Mouse (Mus musculus) large intestine, adult 2 months (tissue): ENCODE data around the gene Foxp4. TPM values are rescaled to one million over a fixed set of nuclear protein-coding genes. Genes with fewer than 3 reads are reported as not detected.

Experiments
- DNase-seq: peaks from one replicate; pipeline ENCODE4 v3.0.0-alpha.2; 2012; ENCODE audit warnings: low read depth, low spot score
- WGBS: fragments of 180-500 bp; shearing (Covaris S2); methylation state at CpG from one replicate; pipeline ENCODE4 v1.1.7; 2018; 5-methylcytosine and 5-hydroxymethylcytosine counted together
- polyA plus RNA-seq: library from polyadenylated mRNA; depleted of rRNA; stranded (reverse); fragments of >200 nt; gene quantifications from 2 replicates; pipeline ENCODE4 v1.2.3, GENCODE M21; 2012

Foxp4 gene
- polyA plus RNA-seq, 1 experiment, result 46.2 TPM

DNA sequence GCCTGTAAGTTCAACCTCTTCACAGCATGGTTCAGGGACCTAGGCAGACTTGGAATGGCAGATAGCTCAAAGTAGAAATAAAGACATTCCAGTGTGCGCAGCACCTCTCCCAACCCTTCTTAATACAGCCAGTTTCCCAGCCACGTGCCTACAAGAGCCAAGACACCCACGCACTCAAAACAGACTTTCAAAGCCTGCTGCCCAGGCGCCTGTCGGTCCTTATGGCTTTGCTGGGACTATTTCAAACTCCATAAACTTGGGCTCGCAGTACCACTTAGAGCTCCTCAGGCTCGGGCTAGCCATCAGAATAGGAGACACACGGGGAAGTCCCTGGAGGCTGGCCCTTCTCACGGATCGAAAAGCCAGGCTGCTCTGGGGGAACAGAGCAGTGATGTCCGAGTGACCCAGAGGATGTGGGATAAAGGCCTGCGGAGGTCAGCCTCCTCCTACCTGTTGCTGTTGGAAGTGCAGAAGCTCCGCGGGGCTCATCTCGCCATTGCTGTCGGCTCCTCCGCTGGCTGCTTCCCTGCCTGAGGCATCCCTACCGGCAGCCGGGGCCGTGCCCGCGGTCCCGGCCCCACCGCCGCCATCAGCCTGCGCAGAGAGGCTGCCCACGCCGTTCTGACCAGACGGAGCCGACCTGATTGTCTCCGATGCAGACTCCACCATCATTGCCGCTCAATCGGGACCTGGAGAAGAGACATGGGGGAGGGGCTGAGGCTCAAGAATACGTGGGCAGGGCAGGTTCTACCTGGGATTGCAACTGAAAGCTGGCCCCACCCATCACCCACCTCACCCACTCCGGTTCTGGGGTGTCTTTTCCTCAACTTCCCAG lies 20.4 kb downstream of the Foxp4 start:
- no peak for DNase-seq
- 77% methylated on average over 35 of the region's 35 CpGs for WGBS

DNA sequence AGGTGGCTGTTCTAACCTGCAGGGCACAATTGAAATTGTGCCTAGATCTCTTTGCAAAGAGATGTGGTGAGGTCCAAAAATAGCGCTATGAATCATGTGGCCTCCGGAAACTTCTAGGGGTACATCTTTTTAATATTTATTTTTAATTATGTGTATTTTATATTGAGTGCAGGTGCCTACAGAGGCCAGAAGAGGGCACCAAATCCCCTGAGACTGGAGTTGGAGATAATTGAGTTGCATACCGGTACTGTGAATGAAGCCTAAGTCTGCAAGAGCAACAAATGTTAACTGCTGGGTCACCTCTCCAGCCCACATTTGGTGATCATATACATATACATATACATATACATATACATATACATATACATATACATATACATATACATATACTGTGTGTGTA lies 22.7 kb downstream of the Foxp4 start:
- DNase-seq, result no peak
- 68% methylated on average over 3 of the region's 3 CpGs for WGBS

DNA sequence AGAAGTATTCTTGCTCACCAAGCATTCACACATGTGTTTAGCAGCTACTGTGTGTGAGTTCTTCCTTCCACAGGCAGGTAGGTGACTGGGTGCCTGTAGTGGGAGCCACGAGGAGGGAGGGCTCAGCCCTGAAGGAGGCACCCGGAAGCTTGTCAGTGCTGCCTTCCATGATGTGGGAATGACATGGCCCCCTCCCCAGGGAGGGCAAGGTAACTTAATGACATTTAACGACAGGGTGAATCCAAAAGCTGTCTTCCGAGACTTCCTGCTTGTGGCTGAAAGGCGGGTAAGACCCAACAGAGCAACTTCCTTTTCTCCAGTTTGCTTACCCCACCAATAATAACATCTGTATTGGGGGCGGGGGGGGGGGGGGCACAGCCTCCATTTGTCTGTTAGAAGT lies 23.7 kb downstream of the Foxp4 start:
- WGBS, result 56% methylated on average over 6 of the region's 6 CpGs
- DNase-seq, result no peak

DNA sequence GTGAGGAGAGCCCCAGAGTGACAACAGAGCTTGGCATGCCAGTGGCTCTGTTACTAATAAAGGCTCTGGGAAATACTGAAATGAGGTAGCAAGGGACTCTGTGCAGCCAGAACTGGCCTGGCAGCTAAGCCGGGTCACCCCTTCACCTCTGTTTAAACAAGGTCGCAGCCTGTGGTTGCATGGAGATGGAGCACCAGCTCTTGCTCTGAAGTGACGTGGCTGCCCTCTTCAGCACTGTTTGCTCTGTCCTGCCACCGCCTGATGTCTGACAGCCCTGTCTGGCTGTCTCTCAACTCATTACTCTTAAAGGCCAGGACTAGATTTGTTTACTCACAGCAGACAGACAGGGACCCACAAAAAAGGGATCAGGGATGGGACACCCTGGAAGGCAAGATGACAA lies 25.3 kb downstream of the Foxp4 start:
- no peak for DNase-seq
- 56% methylated on average over 4 of the region's 4 CpGs for WGBS

DNA sequence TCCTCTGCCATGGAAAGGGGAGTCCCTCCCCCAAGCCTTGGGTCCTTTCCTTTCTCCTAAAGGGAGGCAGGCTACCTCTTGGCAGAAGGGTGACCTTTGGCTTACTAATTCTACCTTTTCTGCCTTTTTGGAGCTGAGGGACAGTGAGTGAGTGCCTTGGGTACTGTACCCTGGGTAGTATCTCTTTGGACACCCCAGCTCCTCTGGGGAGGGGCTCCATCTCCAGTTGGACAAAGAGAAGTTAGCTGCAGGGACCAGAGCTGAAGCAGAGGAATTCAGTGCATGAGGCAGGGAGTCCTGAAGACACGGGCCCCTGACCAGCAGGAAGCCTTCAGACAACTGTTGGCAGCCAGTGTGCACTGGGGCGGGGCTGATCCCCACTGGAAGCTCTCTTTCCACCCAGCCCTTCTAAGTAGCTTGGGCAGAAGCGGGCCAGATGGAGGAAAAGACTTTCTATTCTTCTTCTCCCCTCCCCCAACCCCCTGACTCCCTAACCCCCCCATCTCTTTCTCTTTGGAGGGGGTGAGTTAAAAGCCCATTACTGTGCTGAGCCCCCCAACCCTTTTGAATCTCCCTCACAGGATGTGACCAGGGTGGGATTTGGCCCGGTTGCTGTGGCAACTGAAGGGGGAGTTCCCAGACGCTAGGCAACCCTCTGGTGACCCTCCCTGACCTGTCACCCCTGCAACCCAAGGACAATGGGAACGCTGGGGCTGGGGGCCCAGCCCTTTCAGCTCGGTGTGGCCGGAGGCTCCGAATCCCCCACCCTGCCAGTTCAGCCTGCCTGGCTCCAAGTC lies 26.3 kb downstream of the Foxp4 start:
- 44% methylated on average over 9 of the region's 9 CpGs for WGBS
- DNase-seq, result no peak

DNA sequence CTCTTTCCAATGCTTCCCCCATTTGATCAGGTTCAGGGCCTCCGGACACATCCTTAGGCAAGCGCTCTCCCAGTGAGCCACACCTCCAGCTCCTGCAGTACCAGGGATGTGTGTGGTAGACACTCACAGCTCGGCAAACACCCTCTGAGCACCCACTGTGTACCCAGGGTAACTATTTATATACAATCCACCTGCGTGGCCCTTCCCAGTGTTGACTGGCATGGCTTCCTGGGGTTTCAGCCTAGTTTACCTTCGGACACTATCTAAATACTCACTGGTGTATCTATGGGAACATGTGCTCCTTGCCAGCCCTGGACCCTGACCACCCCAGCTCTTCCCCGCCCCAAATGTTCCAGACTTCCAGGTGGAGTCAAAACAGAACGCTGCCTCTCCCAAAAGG lies 34.7 kb downstream of the Foxp4 start:
- no peak for DNase-seq
- WGBS, result 39% methylated on average over 7 of the region's 7 CpGs

DNA sequence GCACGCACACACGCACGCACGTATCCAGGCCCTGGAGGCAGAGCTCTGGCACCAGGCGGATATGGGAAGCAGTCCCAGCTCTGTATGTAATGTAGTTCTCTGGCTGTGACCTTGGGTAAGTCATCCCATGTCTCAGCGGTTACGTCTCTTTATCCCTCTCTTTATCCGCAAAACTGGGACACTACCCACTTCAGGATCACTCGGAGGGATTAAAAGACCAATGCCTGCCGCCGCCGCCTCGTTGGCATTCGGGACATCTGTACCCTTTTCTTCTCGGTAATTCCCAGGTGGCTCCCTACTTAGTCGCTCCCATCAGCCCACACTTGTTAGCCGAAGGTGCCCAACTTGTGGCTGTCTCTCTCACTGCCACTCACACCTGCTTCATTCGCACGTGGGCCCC lies 35.2 kb downstream of the Foxp4 start:
- no peak for DNase-seq
- WGBS, result 78% methylated on average over 19 of the region's 19 CpGs

DNA sequence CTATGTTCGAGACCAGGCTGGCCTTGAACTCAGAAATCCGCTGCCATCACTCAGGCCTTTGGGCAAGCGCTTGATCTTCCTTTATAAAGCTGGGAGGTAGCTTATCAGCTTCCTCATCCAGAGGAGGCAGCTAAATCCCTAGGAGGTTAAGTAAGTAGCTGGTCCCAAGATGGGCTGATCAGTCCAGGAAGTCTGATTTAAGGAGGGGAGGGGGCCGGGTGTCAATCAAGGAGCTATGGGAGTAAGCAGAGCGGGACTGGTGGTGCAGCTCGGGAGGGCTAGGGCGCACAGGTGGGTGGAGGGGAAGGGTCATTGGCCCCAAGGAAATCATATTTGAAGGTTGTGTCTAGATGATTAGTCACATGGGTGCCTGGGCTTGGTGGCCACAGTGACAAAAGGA lies 35.8 kb downstream of the Foxp4 start:
- 86% methylated on average over 7 of the region's 7 CpGs for WGBS
- no peak for DNase-seq

DNA sequence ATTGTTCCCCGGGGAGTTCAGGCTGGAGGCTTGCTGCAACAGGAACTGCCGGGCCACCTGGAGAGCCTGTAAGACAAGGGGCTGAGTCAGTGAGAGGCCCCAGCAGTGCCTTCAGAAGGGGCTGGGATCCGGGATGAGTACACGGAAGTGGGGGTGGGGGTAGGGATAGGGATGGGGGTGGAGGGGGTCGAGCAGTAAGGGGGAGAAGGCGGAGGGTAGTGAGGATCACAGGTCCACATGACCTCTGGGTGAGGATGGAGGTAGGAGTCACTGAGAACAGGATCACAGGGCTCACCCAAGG lies 36.3 kb downstream of the Foxp4 start:
- 41% methylated on average over 6 of the region's 6 CpGs for WGBS
- no peak for DNase-seq

DNA sequence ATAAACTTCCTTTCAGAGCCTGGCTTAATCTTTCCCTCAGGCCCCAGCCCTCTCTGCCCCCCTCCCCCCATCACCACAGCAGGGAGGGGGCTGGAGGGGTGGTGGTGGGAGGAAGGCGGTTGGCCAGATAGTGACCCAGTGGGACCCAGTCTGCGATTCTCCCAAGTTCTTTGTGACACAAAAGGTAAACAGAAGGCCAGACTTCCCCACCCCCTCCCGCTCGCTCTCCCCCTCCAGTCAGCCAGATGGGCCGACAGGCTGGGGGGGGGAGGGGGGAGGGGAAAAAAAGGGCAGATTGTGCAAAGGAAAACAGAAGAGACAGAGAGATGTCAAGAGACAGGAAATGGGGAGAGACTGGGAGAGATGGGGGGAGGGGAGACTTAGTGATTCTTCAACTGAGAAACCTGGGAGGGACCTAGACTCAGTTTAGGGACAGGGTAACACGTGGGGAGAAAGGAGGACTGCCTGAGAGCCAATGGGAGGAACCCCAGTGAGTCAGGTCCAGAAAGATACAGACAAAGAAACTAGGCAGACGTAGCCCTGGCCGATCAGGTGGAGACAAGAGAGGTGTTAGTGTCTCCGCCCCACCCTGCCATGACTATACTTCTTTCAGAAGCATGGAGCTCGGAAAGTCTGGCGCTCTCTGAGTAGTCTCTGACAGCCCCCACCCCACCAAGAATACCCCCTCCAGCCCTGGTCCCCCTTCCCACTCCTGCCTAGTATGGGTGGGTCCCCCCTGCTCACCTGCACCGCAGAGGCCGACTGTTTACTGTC lies 36.9 kb downstream of the Foxp4 start:
- WGBS, result 65% methylated on average over 13 of the region's 13 CpGs
- no peak for DNase-seq

DNA sequence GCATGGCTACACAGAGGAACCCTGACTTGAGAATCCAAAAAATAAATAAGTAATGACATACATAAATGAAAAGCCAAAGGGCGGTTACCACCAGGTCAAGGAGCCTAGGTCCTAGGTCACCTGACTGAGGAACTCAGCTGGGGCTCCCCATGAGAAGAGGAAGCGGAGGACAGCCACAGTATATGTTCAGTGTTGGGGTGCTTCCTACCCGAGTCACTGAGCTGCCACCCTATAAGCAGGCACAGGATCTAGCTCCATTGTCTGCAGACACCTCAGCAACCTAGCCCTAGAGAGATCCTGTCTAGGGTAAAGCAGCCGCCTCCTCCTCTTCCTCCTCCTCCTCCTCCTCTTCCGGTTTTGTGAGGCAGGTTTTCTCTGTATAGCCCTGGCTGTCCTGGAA lies 41.3 kb downstream of the Foxp4 start:
- 82% methylated on average over 5 of the region's 5 CpGs for WGBS
- no peak for DNase-seq

DNA sequence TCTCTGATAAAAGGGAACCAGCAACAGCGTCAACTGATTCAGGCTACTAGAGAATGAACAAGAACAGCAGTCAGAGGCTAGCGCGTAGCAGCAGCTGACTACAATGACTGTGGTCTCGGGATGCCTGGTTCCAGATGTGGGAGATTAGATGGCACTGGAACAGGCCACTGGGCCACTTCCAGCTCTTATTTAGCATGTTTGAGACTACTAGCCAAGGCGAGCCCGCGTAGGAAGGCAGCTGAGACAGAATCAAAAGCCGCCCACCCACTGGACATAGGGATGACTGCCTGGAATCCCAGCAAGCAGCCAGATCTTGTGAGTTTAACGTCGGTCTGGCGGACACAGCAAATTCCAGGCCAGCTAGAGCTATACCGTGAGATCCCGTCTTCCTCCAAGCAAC lies 43.1 kb downstream of the Foxp4 start:
- 80% methylated on average over 13 of the region's 13 CpGs for WGBS
- no peak for DNase-seq

DNA sequence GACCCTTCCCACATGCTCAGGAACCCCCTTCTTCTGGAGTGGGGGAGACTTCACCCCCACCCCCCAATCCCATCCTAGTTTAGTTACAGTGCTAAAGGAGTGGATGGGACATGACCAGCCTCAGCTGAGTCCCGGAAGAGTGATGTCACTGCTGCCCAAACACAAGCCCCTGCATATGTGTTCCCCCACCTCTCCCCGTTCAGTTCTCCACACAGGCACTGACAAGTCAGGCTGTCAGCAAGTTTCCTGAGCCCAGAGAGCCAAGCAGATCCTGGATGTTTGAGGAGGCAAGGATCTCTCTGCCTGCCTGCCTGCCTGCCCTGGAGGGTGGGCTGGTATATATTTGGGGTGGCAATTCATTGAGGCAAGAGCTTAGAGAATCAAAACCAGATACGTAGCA lies 45.2 kb downstream of the Foxp4 start:
- DNase-seq, result no peak
- 76% methylated on average over 3 of the region's 3 CpGs for WGBS

DNA sequence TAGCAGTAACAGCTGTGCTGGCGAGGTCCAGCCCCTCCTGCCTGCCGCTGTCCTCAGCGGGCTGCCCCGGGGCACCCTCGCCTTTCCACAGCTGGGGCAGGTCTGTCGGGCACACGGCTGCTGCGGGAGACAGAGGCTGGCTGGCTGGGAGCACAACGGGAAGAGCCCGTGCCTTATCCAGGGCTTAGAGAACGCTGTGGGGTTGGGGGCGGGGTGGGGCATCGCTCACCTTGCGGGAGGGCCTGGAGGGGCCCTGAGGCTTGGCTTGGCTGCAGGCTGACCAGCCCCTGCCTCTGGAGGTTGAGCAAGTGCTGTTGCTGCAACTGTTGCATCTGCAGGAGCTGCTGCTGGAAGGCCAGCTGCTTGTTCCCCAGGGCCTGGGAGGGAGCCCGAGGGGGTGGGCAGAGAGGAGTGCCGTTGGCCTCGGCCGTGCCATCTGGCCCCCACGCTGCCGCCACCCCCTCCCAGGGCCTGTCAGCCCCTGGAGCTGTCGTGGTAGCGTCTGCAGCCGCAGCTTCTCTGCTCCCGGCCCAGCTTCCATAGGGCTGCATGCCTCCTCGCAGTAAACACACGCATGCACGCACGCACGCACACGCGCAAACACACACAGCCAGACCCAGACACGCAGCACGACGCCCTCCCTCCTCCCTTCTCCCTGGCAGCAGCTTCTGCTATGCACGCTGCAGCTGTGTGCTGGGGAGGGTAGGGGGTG lies 45.9 kb downstream of the Foxp4 start:
- 75% methylated on average over 35 of the region's 35 CpGs for WGBS
- no peak for DNase-seq

DNA sequence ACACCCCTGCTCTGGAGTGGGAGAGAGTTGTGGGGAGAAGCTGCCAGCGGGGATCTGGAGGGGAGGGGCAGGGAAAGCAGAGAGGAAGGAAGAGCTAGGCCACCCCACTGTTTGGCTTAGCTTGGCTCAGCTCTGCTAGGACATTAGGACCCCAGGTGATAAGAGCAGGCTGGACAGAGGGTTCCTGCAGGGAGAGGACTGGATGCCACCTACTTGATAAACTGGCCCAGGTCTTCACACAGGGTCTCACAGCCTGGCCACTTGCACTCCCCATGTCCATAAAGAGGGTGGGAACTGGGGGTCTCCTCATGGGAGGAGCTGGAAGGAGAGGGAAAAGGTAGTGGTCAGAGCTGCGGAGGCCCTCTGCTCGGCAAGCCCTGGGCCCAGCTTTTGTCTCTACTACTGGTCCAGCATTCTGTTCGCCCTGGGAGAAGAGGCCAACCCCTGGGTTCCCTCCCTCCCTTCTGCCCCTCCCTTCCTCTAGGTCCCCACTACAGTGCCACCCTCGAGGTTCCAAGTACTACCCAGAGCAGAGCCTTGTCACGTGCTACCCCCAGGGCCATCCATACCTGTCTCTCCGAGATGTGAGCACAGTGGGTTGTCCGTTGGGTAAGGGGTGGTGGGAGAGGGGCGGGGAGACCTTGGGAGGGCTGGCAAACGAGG lies 46.6 kb downstream of the Foxp4 start:
- DNase-seq, result no peak
- 79% methylated on average over 10 of the region's 10 CpGs for WGBS

DNA sequence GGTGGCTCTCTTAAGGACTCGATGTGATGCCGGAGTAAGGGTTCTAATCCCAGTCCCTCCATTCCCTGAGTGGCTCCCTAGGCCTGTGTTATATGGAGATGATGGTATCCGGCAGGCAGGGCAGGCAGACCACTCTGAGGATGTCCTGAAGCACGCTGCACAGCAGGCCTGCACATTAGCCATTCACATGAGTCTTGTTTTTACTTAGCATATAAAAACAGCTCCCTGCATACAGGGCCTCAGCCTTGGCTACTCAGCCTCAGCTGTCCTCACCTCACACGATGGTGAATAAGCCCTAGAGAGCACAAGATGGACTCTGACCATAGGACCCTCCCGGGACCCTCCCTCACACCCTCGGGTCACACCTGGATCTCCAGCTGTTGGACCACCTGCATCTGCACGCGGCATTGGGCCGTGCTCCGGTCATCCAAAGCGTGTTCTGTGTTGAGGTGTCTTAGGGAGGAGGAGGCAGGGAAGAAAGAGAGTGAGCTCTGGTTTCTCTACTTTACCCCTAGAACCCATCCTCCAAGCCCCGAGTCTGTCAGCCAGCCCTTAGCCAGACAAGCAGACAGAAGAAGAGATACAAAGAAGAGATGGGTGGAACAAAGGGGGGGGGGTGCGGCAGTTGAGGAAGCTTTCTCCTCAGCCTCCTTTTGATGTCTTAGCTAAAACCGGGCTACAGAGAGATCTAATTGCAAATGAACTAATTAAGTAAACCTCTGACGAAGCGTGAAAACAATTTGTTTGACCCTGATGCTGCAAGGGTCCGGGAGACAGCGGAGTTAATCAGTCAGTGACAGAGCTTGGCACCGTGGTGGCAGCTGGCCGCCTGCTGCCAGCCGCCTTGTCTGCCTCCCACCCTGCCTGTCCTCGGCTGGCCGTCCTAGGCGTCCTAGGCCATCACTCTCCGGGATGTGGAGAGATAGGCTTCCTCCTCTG lies 47.4 kb downstream of the Foxp4 start:
- 83% methylated on average over 26 of the region's 26 CpGs for WGBS
- DNase-seq, result no peak

DNA sequence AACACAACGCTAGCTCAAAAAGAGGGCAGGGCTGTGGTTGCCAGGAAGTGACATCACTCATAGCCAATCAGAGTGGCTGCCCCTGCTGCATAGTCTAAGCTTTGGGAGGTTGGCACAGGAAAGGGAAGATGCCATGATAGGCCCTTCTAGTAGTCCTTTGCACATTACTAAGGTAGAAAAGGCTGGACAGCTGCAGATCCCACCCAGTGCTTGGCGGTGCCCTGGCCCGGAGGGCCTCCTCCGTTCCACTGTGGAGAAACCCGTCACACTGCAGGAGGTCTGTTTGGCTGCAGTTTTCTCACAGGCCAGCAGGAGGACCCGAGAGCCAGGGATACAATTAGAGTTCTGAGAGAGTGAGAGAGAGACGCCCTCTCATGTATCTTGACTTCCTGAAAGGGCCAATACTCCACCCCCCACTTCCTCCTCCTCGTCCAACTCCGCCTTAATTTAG lies 51.1 kb downstream of the Foxp4 start:
- WGBS, result 11% methylated on average over 9 of the region's 9 CpGs
- DNase-seq, result peak; percentile 48

DNA sequence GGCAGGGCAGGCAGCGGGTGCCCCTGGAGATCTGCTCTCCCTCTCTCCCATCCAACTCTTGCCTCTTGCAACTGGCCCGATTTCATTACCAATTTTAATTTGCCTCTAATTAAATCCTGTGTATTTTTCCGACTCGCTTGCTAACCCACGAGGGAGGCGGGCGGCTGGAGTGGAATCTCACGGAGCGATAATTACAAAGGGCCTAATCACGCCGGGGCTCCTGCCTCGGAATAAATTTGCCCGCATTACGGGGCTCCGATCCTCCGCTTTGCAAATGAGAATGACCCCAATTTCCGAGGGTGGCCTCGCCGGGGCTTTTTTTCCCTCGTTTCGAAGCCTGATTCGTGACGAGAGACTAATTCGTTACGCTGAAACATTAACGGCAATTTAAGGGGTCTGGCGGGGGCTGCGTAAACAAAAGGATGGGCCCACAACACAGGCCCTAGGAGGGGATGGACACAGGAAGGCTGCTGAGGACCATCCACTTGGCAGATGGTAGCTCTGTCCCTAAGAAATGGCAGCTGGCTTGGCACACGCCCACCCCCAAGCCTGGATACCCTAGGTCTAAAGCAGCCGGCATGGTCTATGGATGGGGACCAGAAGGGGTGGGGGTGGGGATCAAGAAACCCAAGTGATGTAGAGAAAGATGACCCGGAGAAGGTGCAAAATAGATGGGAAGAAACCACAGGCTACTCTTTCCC lies 52.0 kb downstream of the Foxp4 start:
- no peak for DNase-seq
- 95% methylated on average over 31 of the region's 31 CpGs for WGBS
